18 mouse cellular contexts compared by ENCODE assay signal in genomic region chr6:54766485-54767112, GRCm38 (mm10). TPM values are rescaled to one million over a fixed set of nuclear protein-coding genes. Genes with fewer than 3 reads are reported as not detected.
DNase-seq lines count a peak whose midpoint lies in the region.
"Had no signal": no experiment of that assay in that cellular context is flagged by ENCODE, and none has a peak within 500 bp of the region (broad histone marks: within the 10 kb centered on the region; RNA-seq: fewer than 3 reads in every experiment).

No protein-coding gene starts in this region.

- intact Hi-C loops in gastrocnemius, postnatal 14 days (cut with DNase I; ENCODE audit: low total_unique reads): no loop called here

- peak; percentile 24 for DNase-seq in adrenal gland, postnatal 14 days
- no peak for DNase-seq in adrenal gland, postnatal 4 days (ENCODE audit: low spot score in 2 of 2)
- peak; percentile 33 for DNase-seq in 3T3-L1 (ENCODE audit: low read depth, low spot score)
- peak; percentile 18 to 51 for DNase-seq in CD8-positive naive resting alpha-beta T cell, adult 2 months (ENCODE audit: low read depth in 2 of 2, low spot score in 2 of 2)
- peak; percentile 79 for DNase-seq in thymus, postnatal 0 days (ENCODE audit: low spot score)
- no peak for DNase-seq in gastrocnemius, postnatal 14 days
- no peak for DNase-seq in urinary bladder, postnatal 10 days (ENCODE audit: low spot score)
- DNase-seq in kidney, postnatal 14 days: no peak
- DNase-seq: cerebellum, adult 11-12 months; cerebellum, postnatal 10 days; heart, adult 18-20 months; heart, postnatal 10 days; kidney, adult 11 months; kidney, postnatal 4 days; liver, embryonic 13.5 days; lung, adult 2 months; lung, postnatal 14 days; right cerebral cortex, postnatal 14 days had no signal

RNA-seq across cellular contexts. Expression of gene Znrf2, which starts 50.1 kb away (rescaled TPM):
- 28.3 and 30.0 TPM in 2 replicates for total RNA-seq in adrenal gland, postnatal 14 days (2021)
- 10 to 100 TPM; 34.0 to 34.4 TPM for total RNA-seq in adrenal gland, postnatal 4 days (2021)
- 14.9 and 20.8 TPM in 2 replicates for polyA plus RNA-seq in thymus, postnatal 0 days (2015; fragmentation: Nextera tagmentation; extraction: Ambion mirVana)
- 1 to 10 TPM; 8.1 to 9.6 TPM for total RNA-seq in gastrocnemius, postnatal 14 days (2021)

Comparison
In these comparisons a context has a peak if more than half of its experiments do, and no peak if none do; other contexts are left out.
1. DNase-seq: peak in adrenal gland, postnatal 14 days (single experiment), 3T3-L1 (single experiment), CD8-positive naive resting alpha-beta T cell, adult 2 months (2 of 2) and thymus, postnatal 0 days (single experiment); none in adrenal gland, postnatal 4 days (0 of 2), gastrocnemius, postnatal 14 days (single experiment), urinary bladder, postnatal 10 days (single experiment) and kidney, postnatal 14 days (single experiment).